Mouse (Mus musculus): Measurements from ENCODE around the gene Gpm6a. TPM values are rescaled to one million over a fixed set of nuclear protein-coding genes. Genes with fewer than 3 reads are reported as not detected.
A peak's percentile ranks its signal among the peaks of the same experiment; 100 is the strongest.

The Gpm6a gene
- 55.8 and 60.7 TPM in 2 replicates for polyA plus RNA-seq (2014; fragmentation: Nextera tagmentation; extraction: Ambion mirVana)

GRCm38 (mm10) chr8:54954741-54955455 lies at the start of gene Gpm6a:
TSS of gene Gpm6a (plus strand) at chr8:54954843.
- peak; percentile 79 for ATAC-seq (ENCODE audit: insufficient read depth, low FRiP score, low TSS enrichment)
- Histone ChIP-seq H3K4me3 (ENCODE audit: low read depth, low read length) (peak within 1 kb of the TSS; percentile 22), H3K9me3 (ENCODE audit: control insufficient read depth, low read length) (no peaks in the 10 kb centered on the region), H3K4me2 (ENCODE audit: low read depth) (peak within 1 kb of the TSS; percentile 31), H3K27ac (ENCODE audit: low read depth, low read length) (peak within 1 kb of the TSS; percentile 0; the same call in 1 of the 2 replicates), H3K36me3 (ENCODE audit: control insufficient read depth, insufficient read depth, low read length) (no peaks in the 10 kb centered on the region), H3K27me3 (ENCODE audit: control insufficient read depth, insufficient read depth, low read length) (no peaks in the 10 kb centered on the region), H3K4me1 (ENCODE audit: control insufficient read depth, insufficient read depth, low read length) (0 out of 2 replicates have a peak, but pooled peaks cover 2% of the 10 kb centered on the region), H3K9ac (ENCODE audit: low read length) (peak within 1 kb of the TSS; percentile 38)
- WGBS, result 29% methylated on average over 13 of the region's 13 CpGs
- peak; percentile 42 for DNase-seq (ENCODE audit: low spot score)

GRCm38 (mm10) chr8:54912891-54913290 lies 41.8 kb upstream of the Gpm6a start:
- Histone ChIP-seq H3K9ac (ENCODE audit: low read length) (no peak overlapping the region), H3K4me1 (ENCODE audit: control insufficient read depth, insufficient read depth, low read length) (no peaks in the 10 kb centered on the region), H3K9me3 (ENCODE audit: control insufficient read depth, low read length) (no peaks in the 10 kb centered on the region), H3K4me2 (ENCODE audit: low read depth) (no peak overlapping the region), H3K4me3 (ENCODE audit: low read depth, low read length) (no peak overlapping the region), H3K27ac (ENCODE audit: low read depth, low read length) (no peak overlapping the region), H3K27me3 (ENCODE audit: control insufficient read depth, insufficient read depth, low read length) (no peaks in the 10 kb centered on the region), H3K36me3 (ENCODE audit: control insufficient read depth, insufficient read depth, low read length) (no peaks in the 10 kb centered on the region)
- 94% methylated on average over 2 of the region's 2 CpGs for WGBS
- ATAC-seq (ENCODE audit: insufficient read depth, low FRiP score, low TSS enrichment) (no peak), DNase-seq (ENCODE audit: low spot score) (no peak)

- Histone ChIP-seq H3K4me3 (ENCODE audit: low read depth, low read length) (no peak overlapping the region), H3K27me3 (ENCODE audit: control insufficient read depth, insufficient read depth, low read length) (no peaks in the 10 kb centered on the region), H3K27ac (ENCODE audit: low read depth, low read length) (no peak overlapping the region), H3K36me3 (ENCODE audit: control insufficient read depth, insufficient read depth, low read length) (no peaks in the 10 kb centered on the region), H3K9ac (ENCODE audit: low read length) (no peak overlapping the region), H3K4me1 (ENCODE audit: control insufficient read depth, insufficient read depth, low read length) (no peaks in the 10 kb centered on the region), H3K4me2 (ENCODE audit: low read depth) (no peak overlapping the region), H3K9me3 (ENCODE audit: control insufficient read depth, low read length) (no peaks in the 10 kb centered on the region)
- no peak for DNase-seq (ENCODE audit: low spot score)
- WGBS, result 70% methylated on average over 7 of the region's 9 CpGs
- ATAC-seq (ENCODE audit: insufficient read depth, low FRiP score, low TSS enrichment), result no peak
Measured at GRCm38 (mm10) chr8:54917710-54918109, 36.9 kb upstream of the Gpm6a start.

GRCm38 (mm10) chr8:54922160-54922855 lies 32.3 kb upstream of the Gpm6a start:
- H3K27ac ChIP-seq (ENCODE audit: low read depth, low read length), result no peak overlapping the region
- H3K9me3 ChIP-seq (ENCODE audit: control insufficient read depth, low read length), result no peaks in the 10 kb centered on the region
- H3K36me3 ChIP-seq (ENCODE audit: control insufficient read depth, insufficient read depth, low read length), result no peaks in the 10 kb centered on the region
- ATAC-seq (ENCODE audit: insufficient read depth, low FRiP score, low TSS enrichment) (no peak; the same call in 1 of the 2 replicates), DNase-seq (ENCODE audit: low spot score) (peak; percentile 10)
- no peak overlapping the region for H3K9ac ChIP-seq (ENCODE audit: low read length)
- H3K4me3 ChIP-seq (ENCODE audit: low read depth, low read length), result no peak overlapping the region
- H3K4me1 ChIP-seq (ENCODE audit: control insufficient read depth, insufficient read depth, low read length), result no peaks in the 10 kb centered on the region
- 51% methylated on average over 2 of the region's 2 CpGs for WGBS
- no peak overlapping the region for H3K4me2 ChIP-seq (ENCODE audit: low read depth)
- no peaks in the 10 kb centered on the region for H3K27me3 ChIP-seq (ENCODE audit: control insufficient read depth, insufficient read depth, low read length)

GRCm38 (mm10) chr8:54924936-54925335 lies 29.7 kb upstream of the Gpm6a start:
- H3K36me3 ChIP-seq (ENCODE audit: control insufficient read depth, insufficient read depth, low read length), result no peaks in the 10 kb centered on the region
- ATAC-seq (ENCODE audit: insufficient read depth, low FRiP score, low TSS enrichment) (no peak), DNase-seq (ENCODE audit: low spot score) (no peak)
- H3K9me3 ChIP-seq (ENCODE audit: control insufficient read depth, low read length), result no peaks in the 10 kb centered on the region
- no peak overlapping the region for H3K27ac ChIP-seq (ENCODE audit: low read depth, low read length)
- H3K4me3 ChIP-seq (ENCODE audit: low read depth, low read length), result no peak overlapping the region
- H3K4me2 ChIP-seq (ENCODE audit: low read depth), result no peak overlapping the region
- H3K4me1 ChIP-seq (ENCODE audit: control insufficient read depth, insufficient read depth, low read length), result no peaks in the 10 kb centered on the region
- 84% methylated on average over 3 of the region's 3 CpGs for WGBS
- H3K9ac ChIP-seq (ENCODE audit: low read length), result no peak overlapping the region
- H3K27me3 ChIP-seq (ENCODE audit: control insufficient read depth, insufficient read depth, low read length), result no peaks in the 10 kb centered on the region

GRCm38 (mm10) chr8:54932306-54932705 lies 22.3 kb upstream of the Gpm6a start:
- WGBS, result 79% methylated on average over 2 of the region's 2 CpGs
- no peak overlapping the region for H3K27ac ChIP-seq (ENCODE audit: low read depth, low read length)

GRCm38 (mm10) chr8:54953351-54953750 lies 1.3 kb upstream of the Gpm6a start:
- no peaks in the 10 kb centered on the region for H3K36me3 ChIP-seq (ENCODE audit: control insufficient read depth, insufficient read depth, low read length)
- no peak overlapping the region for H3K4me3 ChIP-seq (ENCODE audit: low read depth, low read length)
- no peaks in the 10 kb centered on the region for H3K27me3 ChIP-seq (ENCODE audit: control insufficient read depth, insufficient read depth, low read length)
- 80% methylated on average over 2 of the region's 2 CpGs for WGBS
- H3K4me1 ChIP-seq (ENCODE audit: control insufficient read depth, insufficient read depth, low read length), result 0 out of 2 replicates have a peak, but pooled peaks cover 2% of the 10 kb centered on the region
- H3K9me3 ChIP-seq (ENCODE audit: control insufficient read depth, low read length), result no peaks in the 10 kb centered on the region
- no peak overlapping the region for H3K27ac ChIP-seq (ENCODE audit: low read depth, low read length)
- ATAC-seq (ENCODE audit: insufficient read depth, low FRiP score, low TSS enrichment), result no peak
- DNase-seq (ENCODE audit: low spot score), result no peak
- no peak overlapping the region for H3K9ac ChIP-seq (ENCODE audit: low read length)
- H3K4me2 ChIP-seq (ENCODE audit: low read depth), result no peak overlapping the region

More at GRCm38 (mm10) chr8:54932306-54932705, 22.3 kb upstream of the Gpm6a start:
- H3K4me3 ChIP-seq (ENCODE audit: low read depth, low read length), result no peak overlapping the region
- no peak overlapping the region for H3K4me2 ChIP-seq (ENCODE audit: low read depth)
- H3K9ac ChIP-seq (ENCODE audit: low read length), result no peak overlapping the region
- DNase-seq (ENCODE audit: low spot score) (no peak), ATAC-seq (ENCODE audit: insufficient read depth, low FRiP score, low TSS enrichment) (no peak)
- H3K36me3 ChIP-seq (ENCODE audit: control insufficient read depth, insufficient read depth, low read length), result no peaks in the 10 kb centered on the region
- H3K4me1 ChIP-seq (ENCODE audit: control insufficient read depth, insufficient read depth, low read length), result no peaks in the 10 kb centered on the region
- H3K9me3 ChIP-seq (ENCODE audit: control insufficient read depth, low read length), result no peaks in the 10 kb centered on the region
- no peaks in the 10 kb centered on the region for H3K27me3 ChIP-seq (ENCODE audit: control insufficient read depth, insufficient read depth, low read length)

GRCm38 (mm10) chr8:54954030-54954429 lies 613 bp upstream of the Gpm6a start:
- peak overlapping the region; percentile 16; the same call in 1 of the 2 replicates for H3K4me2 ChIP-seq (ENCODE audit: low read depth)
- H3K4me3 ChIP-seq (ENCODE audit: low read depth, low read length), result no peak overlapping the region
- no peaks in the 10 kb centered on the region for H3K9me3 ChIP-seq (ENCODE audit: control insufficient read depth, low read length)
- 0 out of 2 replicates have a peak, but pooled peaks cover 2% of the 10 kb centered on the region for H3K4me1 ChIP-seq (ENCODE audit: control insufficient read depth, insufficient read depth, low read length)
- no peaks in the 10 kb centered on the region for H3K36me3 ChIP-seq (ENCODE audit: control insufficient read depth, insufficient read depth, low read length)
- ATAC-seq (ENCODE audit: insufficient read depth, low FRiP score, low TSS enrichment), result peak; percentile 48
- 37% methylated on average over 6 of the region's 6 CpGs for WGBS
- no peaks in the 10 kb centered on the region for H3K27me3 ChIP-seq (ENCODE audit: control insufficient read depth, insufficient read depth, low read length)
- H3K27ac ChIP-seq (ENCODE audit: low read depth, low read length), result no peak overlapping the region
- H3K9ac ChIP-seq (ENCODE audit: low read length), result no peak overlapping the region
- no peak for DNase-seq (ENCODE audit: low spot score)
